Mouse (Mus musculus) CH12.LX (cell line): ENCODE measurements around the gene Ercc1.
A peak's percentile ranks its signal among the peaks of the same experiment; 100 is the strongest.

Experiments used
- CTCF ChIP-seq, 2 experiments: IDR thresholded peaks in 1 of 2; conservative IDR thresholded peaks in 1 of 2; 2 replicates each; pipeline ENCODE4 v1.5.1; 2011 to 2012; ENCODE audit warnings: low read depth in 2 of 2, low read length in 2 of 2, improper control_type of control experiment in 1 of 2, inconsistent platforms in 1 of 2, mild to moderate bottlenecking in 1 of 2, moderate library complexity in 1 of 2
- EP300 ChIP-seq: IDR thresholded peaks from 2 replicates; pipeline ENCODE4 v1.6.1; 2011; ENCODE audit warnings: low read length, improper control_type of control experiment
- GABPA ChIP-seq: IDR thresholded peaks from 2 replicates; pipeline ENCODE4 v1.6.1; 2012; ENCODE audit warnings: low read depth, low read length, improper control_type of control experiment, inconsistent platforms; ENCODE audit not compliant: insufficient replicate concordance
- MEF2A ChIP-seq: IDR thresholded peaks from 2 replicates; pipeline ENCODE4 v1.6.1; 2014; ENCODE audit warnings: low read depth, mild to moderate bottlenecking, inconsistent platforms, low read length, improper control_type of control experiment, borderline replicate concordance
- NRF1 ChIP-seq: IDR thresholded peaks from 2 replicates; pipeline ENCODE4 v1.6.1; 2014; ENCODE audit warnings: low read depth, mild to moderate bottlenecking, inconsistent platforms, low read length, improper control_type of control experiment, moderate library complexity
- RCOR1 ChIP-seq: conservative IDR thresholded peaks from 2 replicates; pipeline ENCODE4 v1.6.1; 2012; ENCODE audit warnings: low read depth, mild to moderate bottlenecking, inconsistent platforms, low read length, improper control_type of control experiment
- SIN3A ChIP-seq: IDR thresholded peaks from 2 replicates; pipeline ENCODE4 v1.6.1; 2012; ENCODE audit warnings: low read length, improper control_type of control experiment, inconsistent platforms
- SMC3 ChIP-seq: IDR thresholded peaks from 2 replicates; pipeline ENCODE4 v1.6.1; 2011; ENCODE audit warnings: low read depth, low read length, improper control_type of control experiment
- USF1 ChIP-seq: IDR thresholded peaks from 2 replicates; pipeline ENCODE4 v1.6.1; 2014; ENCODE audit warnings: low read depth, mild to moderate bottlenecking, inconsistent platforms, low read length, improper control_type of control experiment

DNA sequence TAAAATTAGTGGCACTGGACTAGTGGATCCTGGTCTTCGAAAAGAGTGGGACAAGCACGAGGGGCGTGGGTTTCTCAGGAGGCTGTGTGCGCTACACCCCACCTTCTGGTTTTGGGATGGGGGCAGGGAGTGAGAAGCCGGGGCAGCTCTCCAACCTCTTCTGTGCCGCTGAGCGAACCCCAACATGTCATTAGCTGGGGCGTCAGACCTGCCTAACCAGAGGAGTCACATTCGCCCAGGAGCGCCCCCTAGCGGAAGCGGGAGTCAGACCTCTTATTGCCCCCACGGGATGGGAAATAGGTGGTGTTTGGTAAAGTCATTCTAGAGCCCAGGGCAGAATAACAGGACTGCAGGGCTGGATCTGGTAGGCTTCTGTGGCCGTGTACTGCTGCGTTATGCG, 17.1 kb downstream of the Ercc1 start:
- no peak for TF ChIP-seq MEF2A
- TF ChIP-seq NRF1 = no peak
- peak; percentile 72 for TF ChIP-seq CTCF (conservative IDR thresholded peaks at IDR 0.05 in 1 of 2, IDR thresholded peaks at IDR 0.05 in 1 of 2; ENCODE audit: low read depth in 2 of 2, low read length in 2 of 2)
- TF ChIP-seq SIN3A = no peak
- no peak for TF ChIP-seq SMC3
- TF ChIP-seq USF1 = no peak
- TF ChIP-seq EP300 = no peak
- no peak for TF ChIP-seq GABPA
- TF ChIP-seq RCOR1 = no peak
